Mouse (Mus musculus): ENCODE measurements around the gene Slc26a5. TPM values are rescaled to one million over a fixed set of nuclear protein-coding genes. Genes with fewer than 3 reads are reported as not detected.

Slc26a5 gene
- polyA plus RNA-seq, 1 experiment from 2014 or later: not detected

- H3K4me2 ChIP-seq: no peak overlapping the region
- no peak overlapping the region for H3K27ac ChIP-seq (ENCODE audit: low read depth, low read length)
- H3K36me3 ChIP-seq (ENCODE audit: control insufficient read depth, insufficient read depth, low read length): no peaks in the 10 kb centered on the region
- no peaks in the 10 kb centered on the region for H3K4me1 ChIP-seq (ENCODE audit: control insufficient read depth, insufficient read depth, low read length)
- no peak for ATAC-seq (replicated peaks; ENCODE audit: insufficient number of reproducible peaks, low FRiP score, low TSS enrichment)
- 70% methylated on average over 3 of the region's 3 CpGs for WGBS (ENCODE audit: insufficient replicate concordance)
- H3K9ac ChIP-seq (ENCODE audit: low read depth, low read length): no peak overlapping the region
- no peaks in the 10 kb centered on the region for H3K9me3 ChIP-seq (replicated peaks; ENCODE audit: control insufficient read depth, low read length)
- H3K27me3 ChIP-seq (ENCODE audit: control insufficient read depth, insufficient read depth, low read length): no peaks in the 10 kb centered on the region
- no peak overlapping the region for H3K4me3 ChIP-seq (ENCODE audit: low read depth, low read length)
Observed at GRCm38 (mm10) chr5:21831761-21832160, 33.6 kb downstream of the Slc26a5 start.

GRCm38 (mm10) chr5:21828855-21829254, 36.5 kb downstream of the Slc26a5 start:
- Histone ChIP-seq H3K4me2 (no peak overlapping the region), H3K4me1 (ENCODE audit: control insufficient read depth, insufficient read depth, low read length) (no peaks in the 10 kb centered on the region), H3K9ac (ENCODE audit: low read depth, low read length) (no peak overlapping the region), H3K27me3 (ENCODE audit: control insufficient read depth, insufficient read depth, low read length) (no peaks in the 10 kb centered on the region), H3K27ac (ENCODE audit: low read depth, low read length) (no peak overlapping the region), H3K36me3 (ENCODE audit: control insufficient read depth, insufficient read depth, low read length) (no peaks in the 10 kb centered on the region), H3K9me3 (replicated peaks; ENCODE audit: control insufficient read depth, low read length) (no peaks in the 10 kb centered on the region), H3K4me3 (ENCODE audit: low read depth, low read length) (no peak overlapping the region)
- 35% methylated on average over 4 of the region's 4 CpGs for WGBS (ENCODE audit: insufficient replicate concordance)
- no peak for ATAC-seq (replicated peaks; ENCODE audit: insufficient number of reproducible peaks, low FRiP score, low TSS enrichment)

GRCm38 (mm10) chr5:21827643-21828042, 37.8 kb downstream of the Slc26a5 start:
- no peak for ATAC-seq (replicated peaks; ENCODE audit: insufficient number of reproducible peaks, low FRiP score, low TSS enrichment)
- Histone ChIP-seq H3K4me2 (no peak overlapping the region), H3K4me3 (ENCODE audit: low read depth, low read length) (no peak overlapping the region), H3K27ac (ENCODE audit: low read depth, low read length) (no peak overlapping the region), H3K36me3 (ENCODE audit: control insufficient read depth, insufficient read depth, low read length) (no peaks in the 10 kb centered on the region), H3K4me1 (ENCODE audit: control insufficient read depth, insufficient read depth, low read length) (no peaks in the 10 kb centered on the region), H3K27me3 (ENCODE audit: control insufficient read depth, insufficient read depth, low read length) (no peaks in the 10 kb centered on the region), H3K9me3 (replicated peaks; ENCODE audit: control insufficient read depth, low read length) (no peaks in the 10 kb centered on the region), H3K9ac (ENCODE audit: low read depth, low read length) (no peak overlapping the region)
- WGBS (ENCODE audit: insufficient replicate concordance): 6% methylated on average over 6 of the region's 6 CpGs

- WGBS (ENCODE audit: insufficient replicate concordance): 59% methylated on average over 7 of the region's 7 CpGs
- H3K9me3 ChIP-seq (replicated peaks; ENCODE audit: control insufficient read depth, low read length): no peaks in the 10 kb centered on the region
- H3K27ac ChIP-seq (ENCODE audit: low read depth, low read length): no peak overlapping the region
- H3K4me2 ChIP-seq: no peak overlapping the region
- H3K27me3 ChIP-seq (ENCODE audit: control insufficient read depth, insufficient read depth, low read length): no peaks in the 10 kb centered on the region
- no peak overlapping the region for H3K9ac ChIP-seq (ENCODE audit: low read depth, low read length)
- no peak overlapping the region for H3K4me3 ChIP-seq (ENCODE audit: low read depth, low read length)
- H3K36me3 ChIP-seq (ENCODE audit: control insufficient read depth, insufficient read depth, low read length): no peaks in the 10 kb centered on the region
- H3K4me1 ChIP-seq (ENCODE audit: control insufficient read depth, insufficient read depth, low read length): no peaks in the 10 kb centered on the region
- no peak for ATAC-seq (replicated peaks; ENCODE audit: insufficient number of reproducible peaks, low FRiP score, low TSS enrichment)
Observed at GRCm38 (mm10) chr5:21826370-21826769, 39.0 kb downstream of the Slc26a5 start.

- no peak overlapping the region for H3K4me3 ChIP-seq (ENCODE audit: low read depth, low read length)
- no peak overlapping the region for H3K27ac ChIP-seq (ENCODE audit: low read depth, low read length)
- ATAC-seq (replicated peaks; ENCODE audit: insufficient number of reproducible peaks, low FRiP score, low TSS enrichment): no peak
- WGBS (ENCODE audit: insufficient replicate concordance): 37% methylated on average over 1 of the region's 1 CpGs
- H3K27me3 ChIP-seq (ENCODE audit: control insufficient read depth, insufficient read depth, low read length): no peaks in the 10 kb centered on the region
- H3K36me3 ChIP-seq (ENCODE audit: control insufficient read depth, insufficient read depth, low read length): no peaks in the 10 kb centered on the region
- H3K9ac ChIP-seq (ENCODE audit: low read depth, low read length): no peak overlapping the region
- H3K4me2 ChIP-seq: no peak overlapping the region
- H3K4me1 ChIP-seq (ENCODE audit: control insufficient read depth, insufficient read depth, low read length): no peaks in the 10 kb centered on the region
- H3K9me3 ChIP-seq (replicated peaks; ENCODE audit: control insufficient read depth, low read length): no peaks in the 10 kb centered on the region
Observed at GRCm38 (mm10) chr5:21813994-21814393, 51.4 kb downstream of the Slc26a5 start.

- no peak overlapping the region for H3K27ac ChIP-seq (ENCODE audit: low read depth, low read length)
- no peak overlapping the region for H3K4me3 ChIP-seq (ENCODE audit: low read depth, low read length)
- H3K36me3 ChIP-seq (ENCODE audit: control insufficient read depth, insufficient read depth, low read length): no peaks in the 10 kb centered on the region
- H3K27me3 ChIP-seq (ENCODE audit: control insufficient read depth, insufficient read depth, low read length): no peaks in the 10 kb centered on the region
- 75% methylated on average over 10 of the region's 10 CpGs for WGBS (ENCODE audit: insufficient replicate concordance)
- no peak overlapping the region for H3K9ac ChIP-seq (ENCODE audit: low read depth, low read length)
- no peaks in the 10 kb centered on the region for H3K9me3 ChIP-seq (replicated peaks; ENCODE audit: control insufficient read depth, low read length)
- H3K4me2 ChIP-seq: no peak overlapping the region
- no peaks in the 10 kb centered on the region for H3K4me1 ChIP-seq (ENCODE audit: control insufficient read depth, insufficient read depth, low read length)
- no peak for ATAC-seq (replicated peaks; ENCODE audit: insufficient number of reproducible peaks, low FRiP score, low TSS enrichment)
Observed at GRCm38 (mm10) chr5:21810924-21811323, 54.5 kb downstream of the Slc26a5 start.

GRCm38 (mm10) chr5:21804837-21805236, 60.6 kb downstream of the Slc26a5 start:
- H3K4me3 ChIP-seq (ENCODE audit: low read depth, low read length): no peak overlapping the region
- no peaks in the 10 kb centered on the region for H3K4me1 ChIP-seq (ENCODE audit: control insufficient read depth, insufficient read depth, low read length)
- no peaks in the 10 kb centered on the region for H3K27me3 ChIP-seq (ENCODE audit: control insufficient read depth, insufficient read depth, low read length)
- no peak for ATAC-seq (replicated peaks; ENCODE audit: insufficient number of reproducible peaks, low FRiP score, low TSS enrichment)
- peaks cover 29% of the 10 kb centered on the region for H3K36me3 ChIP-seq (ENCODE audit: control insufficient read depth, insufficient read depth, low read length)
- 46% methylated on average over 4 of the region's 4 CpGs for WGBS (ENCODE audit: insufficient replicate concordance)
- H3K9ac ChIP-seq (ENCODE audit: low read depth, low read length): no peak overlapping the region
- H3K9me3 ChIP-seq (replicated peaks; ENCODE audit: control insufficient read depth, low read length): no peaks in the 10 kb centered on the region
- H3K4me2 ChIP-seq: no peak overlapping the region
- no peak overlapping the region for H3K27ac ChIP-seq (ENCODE audit: low read depth, low read length)

- Histone ChIP-seq H3K36me3 (ENCODE audit: control insufficient read depth, insufficient read depth, low read length) (peaks cover 36% of the 10 kb centered on the region), H3K9me3 (replicated peaks; ENCODE audit: control insufficient read depth, low read length) (no peaks in the 10 kb centered on the region), H3K27ac (ENCODE audit: low read depth, low read length) (no peak overlapping the region), H3K4me3 (ENCODE audit: low read depth, low read length) (no peak overlapping the region), H3K27me3 (ENCODE audit: control insufficient read depth, insufficient read depth, low read length) (no peaks in the 10 kb centered on the region), H3K9ac (ENCODE audit: low read depth, low read length) (no peak overlapping the region), H3K4me2 (no peak overlapping the region), H3K4me1 (ENCODE audit: control insufficient read depth, insufficient read depth, low read length) (no peaks in the 10 kb centered on the region)
- WGBS (ENCODE audit: insufficient replicate concordance): 95% methylated on average over 12 of the region's 12 CpGs
- ATAC-seq (replicated peaks; ENCODE audit: insufficient number of reproducible peaks, low FRiP score, low TSS enrichment): no peak
Observed at GRCm38 (mm10) chr5:21803691-21804188, 61.7 kb downstream of the Slc26a5 start.

- no peaks in the 10 kb centered on the region for H3K27me3 ChIP-seq (ENCODE audit: control insufficient read depth, insufficient read depth, low read length)
- no peak for ATAC-seq (replicated peaks; ENCODE audit: insufficient number of reproducible peaks, low FRiP score, low TSS enrichment)
- peaks cover 36% of the 10 kb centered on the region for H3K36me3 ChIP-seq (ENCODE audit: control insufficient read depth, insufficient read depth, low read length)
- H3K27ac ChIP-seq (ENCODE audit: low read depth, low read length): no peak overlapping the region
- H3K4me2 ChIP-seq: no peak overlapping the region
- 92% methylated on average over 9 of the region's 9 CpGs for WGBS (ENCODE audit: insufficient replicate concordance)
- H3K4me1 ChIP-seq (ENCODE audit: control insufficient read depth, insufficient read depth, low read length): no peaks in the 10 kb centered on the region
- H3K9ac ChIP-seq (ENCODE audit: low read depth, low read length): no peak overlapping the region
- no peak overlapping the region for H3K4me3 ChIP-seq (ENCODE audit: low read depth, low read length)
- H3K9me3 ChIP-seq (replicated peaks; ENCODE audit: control insufficient read depth, low read length): no peaks in the 10 kb centered on the region
Observed at GRCm38 (mm10) chr5:21802907-21803306, 62.5 kb downstream of the Slc26a5 start.
